Mouse (Mus musculus) bone marrow, adult 2 months (tissue): ENCODE measurements around the gene Fam234b. TPM values are rescaled to one million over a fixed set of nuclear protein-coding genes. Genes with fewer than 3 reads are reported as not detected.

Source experiments
- H3K27ac ChIP-seq: fragments of 200-500 bp; 2 replicates; pipeline ENCODE4 v1.5.1; 2012; ENCODE audit warnings: low read depth, mild to moderate bottlenecking, control low read depth, inconsistent platforms, low read length; ENCODE audit not compliant: control insufficient read depth, poor library complexity, insufficient read depth
- H3K4me1 ChIP-seq: fragments of 200-500 bp; 2 replicates; pipeline ENCODE4 v1.6.1; 2011; ENCODE audit warnings: low read length; ENCODE audit not compliant: control insufficient read depth, insufficient read depth
- H3K4me3 ChIP-seq: fragments of 200-500 bp; replicated peaks from 2 replicates; pipeline ENCODE3; 2011; ENCODE audit warnings: mild to moderate bottlenecking, low read depth, low read length, control low read depth; ENCODE audit not compliant: control insufficient read depth
- CTCF ChIP-seq: fragments of 200-500 bp; IDR thresholded peaks from 2 replicates; pipeline ENCODE4 v1.5.1; 2011; ENCODE audit warnings: low read length, control low read depth; ENCODE audit not compliant: control insufficient read depth, insufficient read depth
- POLR2A ChIP-seq: fragments of 200-500 bp; IDR thresholded peaks from 2 replicates; pipeline ENCODE4 v1.6.1; 2011; ENCODE audit warnings: low read depth, mild to moderate bottlenecking, control low read depth, low read length, borderline replicate concordance; ENCODE audit not compliant: control insufficient read depth
- WGBS: fragments of 180-500 bp; shearing (Covaris S2); methylation state at CpG from one replicate; pipeline ENCODE4 v1.1.7; 2018; 5-methylcytosine and 5-hydroxymethylcytosine counted together
- polyA plus RNA-seq: library from polyadenylated mRNA; stranded (reverse); fragments of >200 nt; gene quantifications from 2 replicates; pipeline ENCODE4 v1.2.4, GENCODE M21; 2011; ENCODE audit warnings: low replicate concordance; ENCODE audit not compliant: missing spikeins, insufficient read depth, insufficient read length

Gene Fam234b
- polyA plus RNA-seq, 1 experiment: 28.7 TPM

GRCm38 (mm10) chr6:135168471-135168870 lies 29.3 kb upstream of the Fam234b start:
- peaks cover 3% of the 10 kb centered on the region for H3K4me1 ChIP-seq

GRCm38 (mm10) chr6:135169246-135169645 lies 28.5 kb upstream of the Fam234b start:
- no peak overlapping the region for H3K27ac ChIP-seq
- 34% methylated on average over 3 of the region's 3 CpGs for WGBS
- no peak for TF ChIP-seq CTCF
- TF ChIP-seq POLR2A: no peak
- peaks cover 3% of the 10 kb centered on the region for H3K4me1 ChIP-seq
- H3K4me3 ChIP-seq: no peak overlapping the region

More at GRCm38 (mm10) chr6:135168471-135168870, 29.3 kb upstream of the Fam234b start:
- WGBS: 78% methylated on average over 6 of the region's 6 CpGs
- TF ChIP-seq POLR2A: no peak
- TF ChIP-seq CTCF: no peak
- no peak overlapping the region for H3K27ac ChIP-seq
- H3K4me3 ChIP-seq: peak overlapping the region; percentile 91

GRCm38 (mm10) chr6:135171736-135172135 lies 26.0 kb upstream of the Fam234b start:
- Histone ChIP-seq H3K4me1 (peaks cover 2% of the 10 kb centered on the region), H3K27ac (no peak overlapping the region), H3K4me3 (no peak overlapping the region)
- no peak for TF ChIP-seq CTCF
- TF ChIP-seq POLR2A: no peak
- WGBS: 86% methylated on average over 14 of the region's 14 CpGs

GRCm38 (mm10) chr6:135175014-135175413 lies 22.8 kb upstream of the Fam234b start:
- 89% methylated on average over 1 of the region's 1 CpGs for WGBS
- Histone ChIP-seq H3K4me3 (no peak overlapping the region), H3K4me1 (no peaks in the 10 kb centered on the region; the same call in 1 of the 2 replicates), H3K27ac (no peak overlapping the region)
- TF ChIP-seq POLR2A (no peak), CTCF (no peak)

GRCm38 (mm10) chr6:135177271-135177670 lies 20.5 kb upstream of the Fam234b start:
- no peak overlapping the region for H3K27ac ChIP-seq
- no peak overlapping the region for H3K4me3 ChIP-seq
- TF ChIP-seq POLR2A (no peak), CTCF (no peak)
- H3K4me1 ChIP-seq: no peaks in the 10 kb centered on the region; the same call in 1 of the 2 replicates

- TF ChIP-seq CTCF (no peak), POLR2A (no peak)
- WGBS: 39% methylated on average over 3 of the region's 3 CpGs
Measured at GRCm38 (mm10) chr6:135178599-135178998, 19.2 kb upstream of the Fam234b start.

GRCm38 (mm10) chr6:135182925-135183324 lies 14.9 kb upstream of the Fam234b start:
- Histone ChIP-seq H3K4me3 (no peak overlapping the region), H3K4me1 (peaks cover 1% of the 10 kb centered on the region; the same call in 1 of the 2 replicates), H3K27ac (no peak overlapping the region)
- 48% methylated on average over 5 of the region's 5 CpGs for WGBS
- peak; percentile 42 for TF ChIP-seq CTCF
- no peak for TF ChIP-seq POLR2A

More at GRCm38 (mm10) chr6:135178599-135178998, 19.2 kb upstream of the Fam234b start:
- H3K27ac ChIP-seq: no peak overlapping the region
- peaks cover under 1% of the 10 kb centered on the region; the same call in 1 of the 2 replicates for H3K4me1 ChIP-seq
- H3K4me3 ChIP-seq: no peak overlapping the region

GRCm38 (mm10) chr6:135183961-135184360 lies 13.8 kb upstream of the Fam234b start:
- WGBS: 9% methylated on average over 8 of the region's 8 CpGs
- no peak for TF ChIP-seq CTCF
- TF ChIP-seq POLR2A: no peak
- H3K4me3 ChIP-seq: no peak overlapping the region
- no peak overlapping the region for H3K27ac ChIP-seq
- peaks cover 1% of the 10 kb centered on the region; the same call in 1 of the 2 replicates for H3K4me1 ChIP-seq

- H3K4me3 ChIP-seq: no peak overlapping the region
- WGBS: 78% methylated on average over 10 of the region's 10 CpGs
- H3K27ac ChIP-seq: no peak overlapping the region
- peaks cover 1% of the 10 kb centered on the region; the same call in 1 of the 2 replicates for H3K4me1 ChIP-seq
- TF ChIP-seq POLR2A (no peak), CTCF (no peak)
Measured at GRCm38 (mm10) chr6:135187076-135187917, 10.5 kb upstream of the Fam234b start.
